Mouse (Mus musculus): ENCODE data around the gene Tmem117.

DNA sequence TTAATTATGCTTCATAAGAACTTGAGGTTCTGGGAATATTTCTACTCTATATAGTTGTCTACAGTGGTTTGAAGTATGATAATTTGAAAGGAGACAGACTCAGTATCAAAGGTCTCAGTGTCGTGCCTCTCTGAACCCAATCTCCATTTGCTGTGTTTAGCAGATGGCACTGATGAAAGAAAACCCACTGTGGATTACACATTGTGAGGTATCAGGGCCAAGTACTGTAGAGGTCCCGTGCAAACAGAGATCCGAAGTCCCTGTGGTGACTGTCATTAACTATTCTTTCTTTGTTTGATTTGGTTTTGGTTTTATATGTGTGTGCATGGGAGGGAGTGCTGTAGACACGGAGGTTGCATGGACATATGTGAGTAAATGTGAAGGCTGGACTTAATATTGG lies 304.0 kb downstream of the Tmem117 start:
- TF ChIP-seq CTCF (IDR thresholded peaks at IDR 0.05; ENCODE audit: insufficient read depth, low read length) (no peak), POLR2A (IDR thresholded peaks at IDR 0.05; ENCODE audit: borderline replicate concordance, extremely low read depth, low read depth, low read length) (no peak)
